Mouse (Mus musculus) kidney, embryonic 16.5 days (tissue): ENCODE data around the gene Cacng8. TPM values are rescaled to one million over a fixed set of nuclear protein-coding genes. Genes with fewer than 3 reads are reported as not detected.
A peak's percentile ranks its signal among the peaks of the same experiment; 100 is the strongest.

Experiments
- ATAC-seq: fragments of 200-750 bp; cut with Nextera tagmentation; 2 replicates; pipeline ENCODE4 v1.8.0; 2017; ENCODE audit warnings: moderate TSS enrichment; ENCODE audit not compliant: low FRiP score, low TSS enrichment
- H3K27ac ChIP-seq: fragments of 300-500 bp; sonication (generic); 2 replicates; pipeline ENCODE4 v1.5.1; 2014; ENCODE audit warnings: low read length
- H3K27me3 ChIP-seq: fragments of 300-500 bp; sonication (generic); 2 replicates; pipeline ENCODE4 v1.6.1; 2014; ENCODE audit warnings: low read length, control low read depth, mixed read lengths; ENCODE audit not compliant: insufficient read depth
- H3K36me3 ChIP-seq: fragments of 300-500 bp; sonication (generic); 2 replicates; pipeline ENCODE4 v1.6.1; 2014; ENCODE audit warnings: low read length, control low read depth, mixed read lengths; ENCODE audit not compliant: insufficient read depth
- H3K4me1 ChIP-seq: fragments of 300-500 bp; sonication (generic); 2 replicates; pipeline ENCODE4 v1.6.1; 2014; ENCODE audit warnings: low read length, control low read depth, mixed read lengths; ENCODE audit not compliant: insufficient read depth
- H3K4me2 ChIP-seq: fragments of 300-500 bp; sonication (generic); replicated peaks from 2 replicates; pipeline ENCODE4 v1.6.1; 2014; ENCODE audit warnings: low read depth, low read length
- H3K4me3 ChIP-seq: fragments of 300-500 bp; sonication (generic); 2 replicates; pipeline ENCODE4 v1.5.1; 2014; ENCODE audit warnings: mild to moderate bottlenecking, low read length
- H3K9ac ChIP-seq: fragments of 300-500 bp; sonication (generic); replicated peaks from 2 replicates; pipeline ENCODE4 v1.6.1; 2014; ENCODE audit warnings: low read length
- H3K9me3 ChIP-seq: fragments of 300-500 bp; sonication (generic); 2 replicates; pipeline ENCODE4 v1.6.1; 2016; ENCODE audit warnings: low read length, control low read depth
- WGBS: fragments of 180-500 bp; shearing (Covaris S2); extraction: QIAGEN DNeasy Blood & Tissue Kit; methylation state at CpG from one replicate; pipeline ENCODE4 v1.1.7; 2014; 5-methylcytosine and 5-hydroxymethylcytosine counted together
- polyA plus RNA-seq: library from polyadenylated mRNA; unstranded; fragments of >200 nt; fragmentation: Nextera tagmentation; extraction: Ambion mirVana; gene quantifications from 2 replicates; pipeline ENCODE4 v1.2.1, GENCODE M21; 2015

The Cacng8 gene
- polyA plus RNA-seq, 1 experiment from 2014 or later: 1.0 TPM

GRCm38 (mm10) chr7:3442476-3443062 is 52.1 kb downstream of the Cacng8 start:
- Histone ChIP-seq H3K27ac (no peak overlapping the region), H3K4me2 (no peak overlapping the region), H3K36me3 (no peaks in the 10 kb centered on the region), H3K4me3 (no peak overlapping the region), H3K9me3 (no peaks in the 10 kb centered on the region), H3K9ac (no peak overlapping the region), H3K27me3 (no peaks in the 10 kb centered on the region), H3K4me1 (no peaks in the 10 kb centered on the region)
- no peak for ATAC-seq
- WGBS: 86% methylated on average over 10 of the region's 10 CpGs

GRCm38 (mm10) chr7:3444678-3445077 is 54.2 kb downstream of the Cacng8 start:
- no peak overlapping the region for H3K9ac ChIP-seq
- no peaks in the 10 kb centered on the region for H3K9me3 ChIP-seq
- no peak for ATAC-seq
- H3K4me1 ChIP-seq: no peaks in the 10 kb centered on the region
- H3K4me3 ChIP-seq: no peak overlapping the region
- WGBS: 69% methylated on average over 3 of the region's 3 CpGs
- no peaks in the 10 kb centered on the region for H3K27me3 ChIP-seq
- H3K36me3 ChIP-seq: no peaks in the 10 kb centered on the region
- H3K27ac ChIP-seq: no peak overlapping the region
- H3K4me2 ChIP-seq: no peak overlapping the region

- ATAC-seq: no peak
- H3K9me3 ChIP-seq: no peaks in the 10 kb centered on the region
- no peaks in the 10 kb centered on the region for H3K27me3 ChIP-seq
- no peak overlapping the region for H3K9ac ChIP-seq
- no peak overlapping the region for H3K4me2 ChIP-seq
- no peak overlapping the region for H3K27ac ChIP-seq
- H3K36me3 ChIP-seq: no peaks in the 10 kb centered on the region
- H3K4me1 ChIP-seq: no peaks in the 10 kb centered on the region
- 70% methylated on average over 3 of the region's 3 CpGs for WGBS
- H3K4me3 ChIP-seq: no peak overlapping the region
These were observed 56.1 kb downstream of the Cacng8 start for GRCm38 (mm10) chr7:3446584-3446983.

GRCm38 (mm10) chr7:3447026-3447425 is 56.5 kb downstream of the Cacng8 start:
- Histone ChIP-seq H3K27ac (no peak overlapping the region), H3K27me3 (no peaks in the 10 kb centered on the region), H3K4me3 (no peak overlapping the region), H3K4me2 (no peak overlapping the region), H3K4me1 (no peaks in the 10 kb centered on the region), H3K36me3 (no peaks in the 10 kb centered on the region), H3K9me3 (no peaks in the 10 kb centered on the region), H3K9ac (no peak overlapping the region)
- ATAC-seq: no peak
- WGBS: 79% methylated on average over 4 of the region's 4 CpGs

- Histone ChIP-seq H3K27me3 (no peaks in the 10 kb centered on the region), H3K4me1 (no peaks in the 10 kb centered on the region), H3K36me3 (no peaks in the 10 kb centered on the region), H3K27ac (no peak overlapping the region), H3K9ac (no peak overlapping the region), H3K9me3 (no peaks in the 10 kb centered on the region), H3K4me3 (no peak overlapping the region), H3K4me2 (no peak overlapping the region)
- 21% methylated on average over 15 of the region's 15 CpGs for WGBS
- ATAC-seq: peak; percentile 75; the same call in 1 of the 2 replicates
These were observed 58.4 kb downstream of the Cacng8 start for GRCm38 (mm10) chr7:3448737-3449454.

GRCm38 (mm10) chr7:3450671-3451070 is 60.2 kb downstream of the Cacng8 start:
- no peak for ATAC-seq
- H3K4me3 ChIP-seq: no peak overlapping the region
- H3K9me3 ChIP-seq: no peaks in the 10 kb centered on the region
- WGBS: 44% methylated on average over 5 of the region's 5 CpGs
- no peaks in the 10 kb centered on the region for H3K4me1 ChIP-seq
- H3K36me3 ChIP-seq: no peaks in the 10 kb centered on the region
- no peak overlapping the region for H3K4me2 ChIP-seq
- H3K27me3 ChIP-seq: no peaks in the 10 kb centered on the region
- no peak overlapping the region for H3K9ac ChIP-seq
- no peak overlapping the region for H3K27ac ChIP-seq

- no peaks in the 10 kb centered on the region for H3K36me3 ChIP-seq
- no peak for ATAC-seq
- no peak overlapping the region for H3K27ac ChIP-seq
- WGBS: 41% methylated on average over 6 of the region's 6 CpGs
- no peak overlapping the region for H3K4me3 ChIP-seq
- H3K4me1 ChIP-seq: no peaks in the 10 kb centered on the region
- no peak overlapping the region for H3K9ac ChIP-seq
- no peaks in the 10 kb centered on the region for H3K9me3 ChIP-seq
- H3K27me3 ChIP-seq: no peaks in the 10 kb centered on the region
- no peak overlapping the region for H3K4me2 ChIP-seq
These were observed 60.7 kb downstream of the Cacng8 start for GRCm38 (mm10) chr7:3451161-3451560.

- Histone ChIP-seq H3K27ac (no peak overlapping the region), H3K27me3 (no peaks in the 10 kb centered on the region), H3K4me3 (no peak overlapping the region), H3K4me1 (no peaks in the 10 kb centered on the region), H3K4me2 (no peak overlapping the region), H3K36me3 (no peaks in the 10 kb centered on the region), H3K9me3 (no peaks in the 10 kb centered on the region), H3K9ac (no peak overlapping the region)
- 45% methylated on average over 12 of the region's 12 CpGs for WGBS
- ATAC-seq: no peak
These were observed 62.5 kb downstream of the Cacng8 start for GRCm38 (mm10) chr7:3452821-3453485.

- H3K4me2 ChIP-seq: no peak overlapping the region
- no peak overlapping the region for H3K4me3 ChIP-seq
- H3K27ac ChIP-seq: no peak overlapping the region
- H3K9ac ChIP-seq: no peak overlapping the region
- no peaks in the 10 kb centered on the region for H3K4me1 ChIP-seq
- H3K36me3 ChIP-seq: no peaks in the 10 kb centered on the region
- no peak for ATAC-seq
- 52% methylated on average over 11 of the region's 11 CpGs for WGBS
- no peaks in the 10 kb centered on the region for H3K9me3 ChIP-seq
- H3K27me3 ChIP-seq: no peaks in the 10 kb centered on the region
These were observed 63.2 kb downstream of the Cacng8 start for GRCm38 (mm10) chr7:3453486-3454183.
